ENCODE assay signal across 10 mouse cellular contexts in the genomic region with DNA sequence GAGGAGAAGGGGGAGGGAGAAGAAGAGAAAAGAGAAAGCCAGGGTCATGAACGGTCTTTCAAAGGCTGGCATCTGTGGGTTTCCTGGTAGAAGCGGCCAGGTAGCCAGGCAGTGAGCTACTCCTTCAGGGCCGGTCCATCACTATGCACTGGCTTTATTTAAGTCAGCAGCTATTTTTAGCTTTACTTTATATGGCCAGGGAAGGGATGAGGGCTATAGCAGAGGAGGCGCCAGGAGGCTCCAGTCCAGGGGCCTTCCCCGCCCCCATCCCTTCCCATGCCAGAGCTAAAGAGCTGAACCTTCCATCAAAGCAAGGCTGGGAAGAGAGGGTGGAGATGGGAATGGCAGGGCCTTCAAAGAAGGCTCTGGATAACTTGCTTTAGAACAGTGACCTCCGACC. TPM values are rescaled to one million over a fixed set of nuclear protein-coding genes. Genes with fewer than 3 reads are reported as not detected.
DNase-seq lines count a peak whose midpoint lies in the region; ATAC-seq and TF ChIP-seq lines count a peak whose summit lies in the region.
"Had no signal": no experiment of that assay in that cellular context is flagged by ENCODE, and none has a peak within 500 bp of the region (broad histone marks: within the 10 kb centered on the region; RNA-seq: fewer than 3 reads in every experiment).

No protein-coding gene starts in this region.

- H3K36me3 ChIP-seq in heart, embryonic 16.5 days (ENCODE audit: control insufficient read depth, insufficient read depth), result peaks cover 12% of the 10 kb centered on the region

- H3K27ac ChIP-seq in gastrocnemius, adult 2 months, result peak overlapping the region; percentile 93
- peak overlapping the region; percentile 98 for H3K27ac ChIP-seq in heart, embryonic 16.5 days (ENCODE audit: low read length)

- H3K4me3 ChIP-seq in gastrocnemius, adult 2 months, result peak overlapping the region; percentile 86
- peak overlapping the region; percentile 44 for H3K4me3 ChIP-seq in heart, embryonic 16.5 days (ENCODE audit: low read length)
- H3K4me3 ChIP-seq: megakaryocyte, embryonic 14.5 days had no signal

- WGBS in heart, embryonic 16.5 days, result 21% methylated on average over 6 of the region's 6 CpGs

- intact Hi-C loops in gastrocnemius, adult 2 months (cut with DNase I), result no loop called here
- intact Hi-C loops in left cerebral cortex, postnatal 10 days (cut with DNase I), result no loop called here

- H3K9ac ChIP-seq in heart, embryonic 16.5 days (ENCODE audit: low read length), result peak overlapping the region; percentile 77

- H3K27me3 ChIP-seq in heart, embryonic 16.5 days (ENCODE audit: control insufficient read depth, insufficient read depth, low read length), result no peaks in the 10 kb centered on the region

- H3K9me3 ChIP-seq in heart, embryonic 16.5 days (replicated peaks; ENCODE audit: control insufficient read depth, low read length), result no peaks in the 10 kb centered on the region; the same call in 1 of the 2 replicates
- H3K9me3 ChIP-seq: megakaryocyte, embryonic 14.5 days had no signal

- ATAC-seq in heart, embryonic 16.5 days (replicated peaks; ENCODE audit: extremely low read depth, insufficient read depth, low FRiP score), result peak; percentile 90

- TF ChIP-seq CTCF in gastrocnemius, adult 2 months (IDR thresholded peaks at IDR 0.05), result no peak

- peaks cover 24% of the 10 kb centered on the region for H3K4me1 ChIP-seq in heart, embryonic 16.5 days (ENCODE audit: control insufficient read depth, insufficient read depth, low read length)
- H3K4me1 ChIP-seq: megakaryocyte, embryonic 14.5 days had no signal

- DNase-seq in gastrocnemius, adult 2 months, result peak; percentile 90
- peak; percentile 82 for DNase-seq in gastrocnemius, postnatal 25 days
- peak; percentile 36 to 53 for DNase-seq in lung, postnatal 4 days
- no peak for DNase-seq in left cerebral cortex, postnatal 10 days (ENCODE audit: extremely low spot score in 1 of 2, low spot score in 2 of 2)
- no peak for DNase-seq in B cell, adult 2 months
- DNase-seq in cerebellum, adult 9-11 months, result no peak
- DNase-seq: left cerebral cortex, postnatal 4 days; thymus, postnatal 14 days had no signal

- peak overlapping the region; percentile 74 for H3K4me2 ChIP-seq in heart, embryonic 16.5 days (ENCODE audit: low read depth, low read length)

RNA-seq across cellular contexts. Expression of a gene that starts 5.4 kb away (rescaled TPM):
- total RNA-seq in gastrocnemius, adult 2 months (2021), result 100 to 1,000 TPM; 424 to 437 TPM
- total RNA-seq in gastrocnemius, postnatal 25 days (2021), result 100 to 1,000 TPM; 424 to 451 TPM
- 38.5 and 43.2 TPM in 2 replicates for polyA plus RNA-seq in heart, embryonic 16.5 days (2015; fragmentation: Nextera tagmentation; extraction: Ambion mirVana)
- total RNA-seq in left cerebral cortex, postnatal 10 days (2021), result under 1 TPM; 0.61 to 0.75 TPM

RNA-seq across cellular contexts. Expression of a gene that starts 32.1 kb away (rescaled TPM):
- 10 to 100 TPM; 32.4 to 38.2 TPM for total RNA-seq in gastrocnemius, adult 2 months (2021)
- total RNA-seq in gastrocnemius, postnatal 25 days (2021), result 10 to 100 TPM; 23.8 to 27.0 TPM
- 57.1 and 63.8 TPM in 2 replicates for polyA plus RNA-seq in heart, embryonic 16.5 days (2015; fragmentation: Nextera tagmentation; extraction: Ambion mirVana)
- 10 to 100 TPM; 19.5 to 21.6 TPM for total RNA-seq in left cerebral cortex, postnatal 10 days (2021)

RNA-seq across cellular contexts. Expression of a gene that starts 45.8 kb away (rescaled TPM):
- not detected for total RNA-seq in gastrocnemius, adult 2 months (2021)
- total RNA-seq in gastrocnemius, postnatal 25 days (2021), result not detected
- 0.18 and 0.36 TPM in 2 replicates for polyA plus RNA-seq in heart, embryonic 16.5 days (2015; fragmentation: Nextera tagmentation; extraction: Ambion mirVana)
- 10 to 100 TPM; 95.2 to 95.5 TPM for total RNA-seq in left cerebral cortex, postnatal 10 days (2021)

Comparison
In these comparisons a context has a peak if more than half of its experiments do, and no peak if none do; other contexts are left out.
1. DNase-seq: peak in gastrocnemius, adult 2 months (single experiment), gastrocnemius, postnatal 25 days (single experiment) and lung, postnatal 4 days (2 of 2); none in left cerebral cortex, postnatal 10 days (0 of 2), B cell, adult 2 months (0 of 2) and cerebellum, adult 9-11 months (single experiment).
2. RNA of a gene that starts 5.4 kb away (total RNA-seq): 424 to 451 TPM in gastrocnemius, postnatal 25 days and 424 to 437 TPM in gastrocnemius, adult 2 months; 0.61 to 0.75 TPM in left cerebral cortex, postnatal 10 days; every median in the first group is over 100 times any median in the second.
3. RNA of a gene that starts 45.8 kb away (total RNA-seq): 95.2 to 95.5 TPM in left cerebral cortex, postnatal 10 days; not detected in gastrocnemius, adult 2 months and not detected in gastrocnemius, postnatal 25 days; every median in the first group is over 10 times any median in the second.